Mouse (Mus musculus) MEL (cell line): ENCODE measurements at regions not wholly inside any gene's neighbourhood (a gene's known extent, or its start where the extent isn't known, plus 50 kb on each side); places are given as distances from the start of the nearest gene placed in this dataset.
A peak's percentile ranks its signal among the peaks of the same experiment; 100 is the strongest.

Source experiments
- DNase-seq: peaks from one replicate; pipeline ENCODE4 v3.0.0; 2011; ENCODE audit warnings: low read depth, low spot score
- H3K27ac ChIP-seq: 2 replicates; pipeline ENCODE4 v1.5.1; 2012; ENCODE audit warnings: low read depth, mild to moderate bottlenecking, control low read depth, low read length, moderate library complexity; ENCODE audit not compliant: control insufficient read depth
- H3K27me3 ChIP-seq, 2 experiments: fragments of 150-350 bp in 1 of 2; sonication (generic) in 1 of 2; 2 replicates each; pipeline ENCODE4 v1.6.1; 2012; ENCODE audit warnings: low read length in 2 of 2, mild to moderate bottlenecking in 2 of 2, improper control_type of control experiment in 1 of 2, moderate library complexity in 1 of 2; ENCODE audit not compliant: insufficient read depth in 2 of 2, control insufficient read depth in 1 of 2
- H3K36me3 ChIP-seq, 2 experiments: 2 replicates each; pipeline ENCODE4 v1.6.1; 2012 to 2014; ENCODE audit warnings: low read length in 2 of 2, improper control_type of control experiment in 1 of 2, inconsistent platforms in 1 of 2, mild to moderate bottlenecking in 1 of 2; ENCODE audit not compliant: insufficient read depth in 2 of 2, control insufficient read depth in 1 of 2
- H3K4me1 ChIP-seq, 2 experiments: fragments of 150-350 bp in 1 of 2; sonication (generic) in 1 of 2; 2 replicates each; pipeline ENCODE4 v1.6.1; 2012; ENCODE audit warnings: low read length in 2 of 2, improper control_type of control experiment in 1 of 2, mild to moderate bottlenecking in 1 of 2; ENCODE audit not compliant: insufficient read depth in 2 of 2, control insufficient read depth in 1 of 2
- H3K4me3 ChIP-seq, 2 experiments: fragments of 150-350 bp in 1 of 2; sonication (generic) in 1 of 2; 2 replicates each; pipeline ENCODE4 v1.5.1; 2012; ENCODE audit warnings: low read depth in 2 of 2, low read length in 2 of 2, mild to moderate bottlenecking in 2 of 2, moderate library complexity in 2 of 2, control low read depth in 1 of 2, improper control_type of control experiment in 1 of 2; ENCODE audit not compliant: control insufficient read depth in 1 of 2, insufficient read depth in 1 of 2
- H3K79me2 ChIP-seq: 2 replicates; pipeline ENCODE4 v1.6.1; 2012; ENCODE audit warnings: mild to moderate bottlenecking, low read length, moderate library complexity; ENCODE audit not compliant: control insufficient read depth, poor library complexity, insufficient read depth
- H3K9ac ChIP-seq: 2 replicates; pipeline ENCODE4 v1.6.1; 2012; ENCODE audit warnings: low read depth, mild to moderate bottlenecking, control low read depth, low read length, moderate library complexity; ENCODE audit not compliant: control insufficient read depth, poor library complexity, severe bottlenecking
- H3K9me3 ChIP-seq: fragments of 150-350 bp; sonication (generic); replicated peaks from 2 replicates; pipeline ENCODE4 v1.6.1; 2012; ENCODE audit warnings: mild to moderate bottlenecking, low read length, improper control_type of control experiment, moderate library complexity; ENCODE audit not compliant: insufficient read depth
- BHLHE40 ChIP-seq: IDR thresholded peaks from 2 replicates; pipeline ENCODE4 v1.6.1; 2012; ENCODE audit warnings: low read depth, mild to moderate bottlenecking, inconsistent platforms, low read length, improper control_type of control experiment, borderline replicate concordance
- CHD2 ChIP-seq: IDR thresholded peaks from 2 replicates; pipeline ENCODE4 v1.6.1; 2011; ENCODE audit warnings: low read length, improper control_type of control experiment
- CTCF ChIP-seq, 3 experiments: IDR thresholded peaks in 2 of 3; conservative IDR thresholded peaks in 1 of 3; 2 replicates each; pipeline ENCODE4 v1.5.1; 2011 to 2012; ENCODE audit warnings: low read length in 3 of 3, low read depth in 2 of 3, mild to moderate bottlenecking in 2 of 3, improper control_type of control experiment in 1 of 3, inconsistent platforms in 1 of 3, mixed read lengths in 1 of 3, moderate library complexity in 1 of 3; ENCODE audit not compliant: control insufficient read depth in 1 of 3, insufficient read depth in 1 of 3, poor library complexity in 1 of 3, severe bottlenecking in 1 of 3
- E2F4 ChIP-seq: IDR thresholded peaks from 2 replicates; pipeline ENCODE4 v1.6.1; 2011; ENCODE audit warnings: low read depth, low read length, improper control_type of control experiment, borderline replicate concordance
- ELF1 ChIP-seq: IDR thresholded peaks from 2 replicates; pipeline ENCODE4 v1.6.1; 2014; ENCODE audit warnings: low read depth, mild to moderate bottlenecking, inconsistent platforms, low read length, improper control_type of control experiment, moderate library complexity
- ETS1 ChIP-seq: IDR thresholded peaks from 2 replicates; pipeline ENCODE4 v1.6.1; 2012; ENCODE audit warnings: low read depth, mild to moderate bottlenecking, inconsistent platforms, low read length, improper control_type of control experiment, moderate library complexity
- GATA1 ChIP-seq: IDR thresholded peaks from 2 replicates; pipeline ENCODE4 v1.6.1; 2011; ENCODE audit warnings: low read depth, low read length, improper control_type of control experiment
- HCFC1 ChIP-seq: IDR thresholded peaks from 2 replicates; pipeline ENCODE4 v1.6.1; 2012; ENCODE audit warnings: low read depth, mild to moderate bottlenecking, inconsistent platforms, low read length, improper control_type of control experiment, moderate library complexity
- JUND ChIP-seq: IDR thresholded peaks from 2 replicates; pipeline ENCODE4 v1.6.1; 2011; ENCODE audit warnings: low read depth, mild to moderate bottlenecking, improper control_type of control experiment, low read length
- MAFK ChIP-seq: IDR thresholded peaks from 2 replicates; pipeline ENCODE4 v1.6.1; 2011; ENCODE audit warnings: low read depth, mild to moderate bottlenecking, low read length, improper control_type of control experiment, borderline replicate concordance
- MAZ ChIP-seq: IDR thresholded peaks from 2 replicates; pipeline ENCODE4 v1.6.1; 2012; ENCODE audit warnings: low read depth, mild to moderate bottlenecking, inconsistent platforms, low read length, improper control_type of control experiment
- MEF2A ChIP-seq: IDR thresholded peaks from 2 replicates; pipeline ENCODE4 v1.6.1; 2014; ENCODE audit warnings: low read depth, mild to moderate bottlenecking, inconsistent platforms, low read length, improper control_type of control experiment; ENCODE audit not compliant: poor library complexity, insufficient replicate concordance, severe bottlenecking; ENCODE audit errors: extremely low read depth
- MXI1 ChIP-seq: IDR thresholded peaks from 2 replicates; pipeline ENCODE4 v1.6.1; 2011; ENCODE audit warnings: mild to moderate bottlenecking, low read depth, low read length, improper control_type of control experiment
- MYB ChIP-seq: IDR thresholded peaks from 2 replicates; pipeline ENCODE4 v1.6.1; 2011; ENCODE audit warnings: mild to moderate bottlenecking, low read depth, low read length, improper control_type of control experiment
- MYC ChIP-seq: IDR thresholded peaks from 2 replicates; pipeline ENCODE4 v1.6.1; 2011; ENCODE audit warnings: low read depth, mild to moderate bottlenecking, low read length, improper control_type of control experiment, moderate library complexity
- POLR2AphosphoS5 ChIP-seq: IDR thresholded peaks from 2 replicates; pipeline ENCODE4 v1.6.1; 2012; ENCODE audit warnings: low read depth, borderline replicate concordance, mild to moderate bottlenecking, inconsistent platforms, low read length, moderate library complexity, mixed read lengths
- RAD21 ChIP-seq: IDR thresholded peaks from 2 replicates; pipeline ENCODE4 v1.6.1; 2011; ENCODE audit warnings: mild to moderate bottlenecking, low read depth, low read length, improper control_type of control experiment
- SIN3A ChIP-seq: IDR thresholded peaks from 2 replicates; pipeline ENCODE4 v1.6.1; 2012; ENCODE audit warnings: low read length, improper control_type of control experiment, inconsistent platforms
- TAL1 ChIP-seq: IDR thresholded peaks from 2 replicates; pipeline ENCODE4 v1.6.1; 2012; ENCODE audit warnings: mild to moderate bottlenecking, inconsistent platforms, low read length, moderate library complexity, mixed read lengths
- TCF12 ChIP-seq: IDR thresholded peaks from 2 replicates; pipeline ENCODE4 v1.6.1; 2014; ENCODE audit warnings: low read depth, mild to moderate bottlenecking, inconsistent platforms, low read length, improper control_type of control experiment, moderate library complexity
- USF2 ChIP-seq, 2 experiments: IDR thresholded peaks; 2 replicates each; pipeline ENCODE4 v1.6.1; 2011 to 2012; ENCODE audit warnings: improper control_type of control experiment in 2 of 2, low read length in 2 of 2, borderline replicate concordance in 1 of 2, inconsistent platforms in 1 of 2, low read depth in 1 of 2, mild to moderate bottlenecking in 1 of 2; ENCODE audit not compliant: insufficient read depth in 1 of 2
- ZC3H11A ChIP-seq: IDR thresholded peaks from 2 replicates; pipeline ENCODE4 v1.6.1; 2012; ENCODE audit warnings: low read depth, mild to moderate bottlenecking, inconsistent platforms, low read length, improper control_type of control experiment
- ZKSCAN1 ChIP-seq: IDR thresholded peaks from 2 replicates; pipeline ENCODE4 v1.6.1; 2012; ENCODE audit warnings: low read depth, mild to moderate bottlenecking, inconsistent platforms, low read length, improper control_type of control experiment, moderate library complexity
- ZNF384 ChIP-seq: IDR thresholded peaks from 2 replicates; pipeline ENCODE4 v1.6.1; 2012; ENCODE audit warnings: low read depth, mild to moderate bottlenecking, inconsistent platforms, low read length, improper control_type of control experiment

DNA sequence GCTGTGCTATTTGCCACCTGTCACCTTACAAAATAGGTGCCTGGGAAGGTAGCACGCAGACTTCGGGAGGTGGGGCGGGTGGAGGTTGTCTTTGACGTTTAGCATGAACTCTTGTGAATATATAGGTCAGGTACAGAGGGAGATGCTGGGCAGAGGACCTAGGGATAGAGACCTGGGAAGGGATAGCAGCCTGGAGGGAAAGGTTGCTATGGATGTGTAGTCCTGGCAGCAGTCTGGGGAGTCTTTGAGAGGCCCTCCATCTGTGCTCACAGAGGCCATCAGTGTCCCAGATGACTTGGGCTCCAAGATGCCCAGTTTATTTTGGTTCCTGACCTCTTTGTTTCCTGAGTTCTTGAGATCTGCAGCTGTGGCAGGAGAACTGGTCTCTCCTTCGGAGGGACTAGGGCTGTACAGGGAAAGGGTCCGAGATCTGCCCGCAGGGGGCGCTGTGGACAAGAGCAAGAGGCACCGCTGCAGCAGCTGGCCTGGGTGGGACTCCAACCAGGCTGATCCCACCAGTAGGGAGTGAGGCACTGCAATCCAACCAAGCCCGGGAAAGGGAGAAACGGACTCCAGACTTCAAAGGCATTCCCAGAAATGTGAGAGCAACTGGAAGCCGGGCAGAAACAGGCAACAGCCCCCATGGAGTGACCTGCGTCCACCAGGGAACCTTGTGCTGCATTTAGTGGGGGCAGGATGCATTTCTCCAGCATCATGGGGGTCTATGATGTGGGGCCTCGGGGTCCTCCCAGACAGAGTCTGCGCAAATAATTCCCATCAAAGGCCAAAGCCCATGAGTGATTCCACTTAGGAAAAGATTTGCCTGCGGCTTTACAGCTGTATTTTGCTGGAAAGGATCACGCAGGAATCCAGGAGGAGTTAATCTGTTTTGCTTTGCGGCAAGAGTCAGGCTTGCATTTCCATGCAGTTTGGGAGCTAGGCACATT is 145.8 kb downstream of the Uaca start:
- TF ChIP-seq CTCF (IDR thresholded peaks at IDR 0.05 in 2 of 3, conservative IDR thresholded peaks at IDR 0.05 in 1 of 3; ENCODE audit: control insufficient read depth in 1 of 3, insufficient read depth in 1 of 3, low read depth in 2 of 3, low read length in 3 of 3, poor library complexity in 1 of 3, severe bottlenecking in 1 of 3) (peak; percentile 37 to 68 (median 43)), ZNF384 (no peak), ZC3H11A (no peak), MXI1 (no peak), RAD21 (peak; percentile 27), USF2 (IDR thresholded peaks at IDR 0.05; ENCODE audit: borderline replicate concordance in 1 of 2, insufficient read depth in 1 of 2, low read depth in 1 of 2, low read length in 2 of 2) (no peak), POLR2AphosphoS5 (no peak)

DNA sequence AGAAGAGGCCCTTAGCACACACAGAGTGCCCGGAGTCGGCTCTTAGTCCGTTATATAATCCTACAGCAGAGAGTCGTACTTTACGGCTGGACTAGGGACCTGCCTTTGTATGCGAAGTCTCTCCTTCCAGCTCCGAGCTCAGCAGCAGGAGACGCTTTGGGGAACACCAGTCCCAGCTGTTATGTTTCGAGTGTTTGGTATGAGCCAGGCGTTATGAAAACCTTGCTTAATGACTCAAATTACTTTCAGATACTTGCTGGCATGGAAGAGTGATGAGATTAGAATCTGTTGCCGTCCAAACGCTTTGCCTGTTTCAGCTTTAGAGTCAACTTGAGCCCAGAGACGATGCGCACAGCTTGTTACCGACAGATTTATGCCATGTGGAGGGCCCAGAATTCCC is 153.0 kb downstream of the Uaca start:
- no peaks in the 10 kb centered on the region for H3K9me3 ChIP-seq
- no peak overlapping the region for H3K27ac ChIP-seq
- no peak overlapping the region for H3K9ac ChIP-seq
- no peaks in the 10 kb centered on the region for H3K36me3 ChIP-seq
- H3K27me3 ChIP-seq, result no peaks in the 10 kb centered on the region
- H3K79me2 ChIP-seq, result no peaks in the 10 kb centered on the region
- TF ChIP-seq MEF2A (no peak), MYC (no peak), TCF12 (no peak), GATA1 (no peak), BHLHE40 (no peak), TAL1 (no peak), JUND (no peak), MAZ (no peak), ZC3H11A (no peak), HCFC1 (no peak), CHD2 (no peak), ELF1 (no peak), ZKSCAN1 (no peak), ETS1 (no peak), MAFK (no peak), MYB (no peak), E2F4 (no peak), SIN3A (no peak), CTCF (IDR thresholded peaks at IDR 0.05 in 2 of 3, conservative IDR thresholded peaks at IDR 0.05 in 1 of 3; ENCODE audit: control insufficient read depth in 1 of 3, insufficient read depth in 1 of 3, low read depth in 2 of 3, low read length in 3 of 3, poor library complexity in 1 of 3, severe bottlenecking in 1 of 3) (no peak)
- no peak for DNase-seq
- no peaks in the 10 kb centered on the region for H3K4me1 ChIP-seq
- no peak overlapping the region for H3K4me3 ChIP-seq

More for the DNA sequence above, 145.8 kb downstream of the Uaca start:
- Histone ChIP-seq H3K79me2 (no peaks in the 10 kb centered on the region), H3K9me3 (no peaks in the 10 kb centered on the region), H3K27me3 (no peaks in the 10 kb centered on the region), H3K36me3 (no peaks in the 10 kb centered on the region), H3K4me1 (no peaks in the 10 kb centered on the region), H3K27ac (no peak overlapping the region), H3K4me3 (no peak overlapping the region), H3K9ac (no peak overlapping the region)
- peak; percentile 10 for DNase-seq
